Comparison of ENCODE assay signal across 20 mouse cellular contexts in genomic region chr14:123678091-123678490, GRCm38 (mm10). TPM values are rescaled to one million over a fixed set of nuclear protein-coding genes. Genes with fewer than 3 reads are reported as not detected.
"Had no signal": no experiment of that assay in that cellular context is flagged by ENCODE, and none has a peak within 500 bp of the region (broad histone marks: within the 10 kb centered on the region; RNA-seq: fewer than 3 reads in every experiment).

No protein-coding gene starts in this region.

- H3K9me3 ChIP-seq: midbrain, embryonic 10.5 days; midbrain, embryonic 12.5 days; neural tube, embryonic 13.5 days; neural tube, embryonic 15.5 days had no signal

- H3K9ac ChIP-seq: lung, embryonic 14.5 days; midbrain, embryonic 12.5 days; neural tube, embryonic 13.5 days; neural tube, embryonic 15.5 days had no signal

- H3K4me1 ChIP-seq: midbrain, embryonic 10.5 days; midbrain, embryonic 12.5 days; neural tube, embryonic 13.5 days; neural tube, embryonic 15.5 days had no signal

- H3K27me3 ChIP-seq: midbrain, embryonic 12.5 days; neural tube, embryonic 13.5 days; neural tube, embryonic 15.5 days had no signal

- H3K4me3 ChIP-seq: midbrain, embryonic 10.5 days; midbrain, embryonic 12.5 days; myocyte; neural tube, embryonic 13.5 days; neural tube, embryonic 15.5 days had no signal

- DNase-seq: lung, adult 18-20 months; lung, embryonic 14.5 days; lung, postnatal 10 days; retina, postnatal 1 day; right cerebral cortex, adult 18-20 months; right cerebral cortex, postnatal 25 days; right cerebral cortex, postnatal 4 days; spleen, adult 18-20 months; thymus, adult 18-20 months; thymus, postnatal 14 days; thymus, postnatal 36 days had no signal

- ATAC-seq: midbrain, embryonic 16.5 days had no signal

- H3K4me2 ChIP-seq: lung, embryonic 14.5 days; midbrain, embryonic 12.5 days; neural tube, embryonic 13.5 days; neural tube, embryonic 15.5 days had no signal

- H3K27ac ChIP-seq: midbrain, embryonic 10.5 days; midbrain, embryonic 12.5 days; neural tube, embryonic 13.5 days; neural tube, embryonic 15.5 days had no signal

- H3K36me3 ChIP-seq: midbrain, embryonic 10.5 days; midbrain, embryonic 12.5 days; neural tube, embryonic 13.5 days; neural tube, embryonic 15.5 days had no signal

RNA-seq across cellular contexts. Expression of gene Itgbl1, which starts 18.3 kb away (rescaled TPM):
- total RNA-seq: megakaryocyte, adult 5-6 weeks; megakaryocyte-erythroid progenitor cell, adult 5-6 weeks had no signal
- polyA plus RNA-seq: small intestine, adult 2 months had no signal

RNA-seq across cellular contexts. Expression of gene Nalcn, which starts 51.1 kb away (rescaled TPM):
- total RNA-seq: megakaryocyte, adult 5-6 weeks; megakaryocyte-erythroid progenitor cell, adult 5-6 weeks had no signal
